Mouse (Mus musculus) forebrain, embryonic 10.5 days (tissue): ENCODE results near the gene Ier5. TPM values are rescaled to one million over a fixed set of nuclear protein-coding genes. Genes with fewer than 3 reads are reported as not detected.
A peak's percentile ranks its signal among the peaks of the same experiment; 100 is the strongest.

Experiments
- DNase-seq: peaks from one replicate; pipeline ENCODE4 v3.0.0-alpha.2; 2017; ENCODE audit warnings: low spot score; ENCODE audit errors: extremely low spot score
- H3K27ac ChIP-seq: fragments of 300-500 bp; sonication (generic); 2 replicates; pipeline ENCODE4 v1.5.1; 2016; ENCODE audit warnings: mild to moderate bottlenecking
- H3K27me3 ChIP-seq: fragments of 300-500 bp; sonication (generic); 2 replicates; pipeline ENCODE4 v1.6.1; 2016; ENCODE audit warnings: mild to moderate bottlenecking; ENCODE audit not compliant: poor library complexity, severe bottlenecking
- H3K36me3 ChIP-seq: fragments of 300-500 bp; sonication (generic); replicated peaks from 2 replicates; pipeline ENCODE4 v1.6.1; 2016; ENCODE audit warnings: mild to moderate bottlenecking, moderate library complexity
- H3K4me1 ChIP-seq: fragments of 300-500 bp; sonication (generic); 2 replicates; pipeline ENCODE4 v1.6.1; 2016
- H3K4me3 ChIP-seq: fragments of 300-500 bp; sonication (generic); 2 replicates; pipeline ENCODE4 v1.5.1; 2016; ENCODE audit warnings: mild to moderate bottlenecking, moderate library complexity
- H3K9me3 ChIP-seq: fragments of 300-500 bp; sonication (generic); 2 replicates; pipeline ENCODE4 v1.6.1; 2016; ENCODE audit warnings: mild to moderate bottlenecking, moderate library complexity
- WGBS: fragments of 180-500 bp; shearing (Covaris S2); methylation state at CpG from one replicate; pipeline ENCODE4 v1.1.7; 2016; 5-methylcytosine and 5-hydroxymethylcytosine counted together
- polyA plus RNA-seq: library from polyadenylated mRNA; unstranded; fragments of >200 nt; fragmentation: Nextera tagmentation; extraction: Ambion mirVana; gene quantifications from 2 replicates; pipeline ENCODE4 v1.2.1, GENCODE M21; 2016

Ier5 gene
- polyA plus RNA-seq, 1 experiment from 2014 or later: 4.1 TPM

DNA sequence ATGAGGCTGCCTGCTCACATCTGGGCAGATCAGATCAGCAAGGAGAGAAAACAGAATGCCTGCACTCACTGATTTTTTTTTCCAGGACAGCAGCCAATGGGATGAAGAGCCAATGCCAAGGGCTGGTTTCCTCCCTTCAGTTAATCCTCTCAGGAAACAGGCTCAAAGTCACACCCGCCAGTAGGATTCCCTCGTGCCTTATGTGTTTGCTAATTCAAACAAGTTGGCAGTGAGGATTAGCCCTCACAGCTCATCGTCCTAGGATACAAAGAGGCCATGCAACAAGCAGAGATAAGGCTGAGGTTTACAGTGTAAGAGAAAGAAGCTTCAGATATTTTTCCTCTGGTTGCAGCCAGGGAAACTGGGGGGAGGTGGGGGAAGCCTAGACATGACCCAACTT, 14.5 kb upstream of the Ier5 start:
- 9% methylated on average over 3 of the region's 3 CpGs for WGBS
- peaks cover 96% of the 10 kb centered on the region for H3K27me3 ChIP-seq
- H3K4me3 ChIP-seq: no peak overlapping the region
- no peaks in the 10 kb centered on the region for H3K9me3 ChIP-seq
- no peak for DNase-seq
- H3K27ac ChIP-seq: no peak overlapping the region
- H3K4me1 ChIP-seq: peaks cover 61% of the 10 kb centered on the region
- no peaks in the 10 kb centered on the region for H3K36me3 ChIP-seq

DNA sequence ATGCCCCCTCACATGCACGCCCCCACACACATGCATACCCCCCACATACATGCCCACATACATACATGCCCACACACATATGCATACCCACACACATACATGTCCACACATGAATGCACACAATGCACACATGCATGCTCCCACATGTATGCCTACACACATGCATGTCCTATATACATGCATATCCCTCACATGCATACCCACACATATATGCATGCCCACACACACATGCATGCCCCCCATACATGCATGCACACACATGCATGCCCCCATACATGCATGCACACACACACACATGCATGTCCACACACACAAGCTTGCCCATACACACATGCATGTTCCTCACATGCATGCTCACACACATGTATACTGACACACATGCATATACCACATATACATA, 13.4 kb upstream of the Ier5 start:
- Histone ChIP-seq H3K27me3 (peaks cover 99% of the 10 kb centered on the region), H3K36me3 (no peaks in the 10 kb centered on the region), H3K9me3 (no peaks in the 10 kb centered on the region), H3K4me1 (peaks cover 71% of the 10 kb centered on the region), H3K4me3 (no peak overlapping the region), H3K27ac (no peak overlapping the region)
- no peak for DNase-seq
- WGBS: 86% methylated on average over 1 of the region's 1 CpGs

DNA sequence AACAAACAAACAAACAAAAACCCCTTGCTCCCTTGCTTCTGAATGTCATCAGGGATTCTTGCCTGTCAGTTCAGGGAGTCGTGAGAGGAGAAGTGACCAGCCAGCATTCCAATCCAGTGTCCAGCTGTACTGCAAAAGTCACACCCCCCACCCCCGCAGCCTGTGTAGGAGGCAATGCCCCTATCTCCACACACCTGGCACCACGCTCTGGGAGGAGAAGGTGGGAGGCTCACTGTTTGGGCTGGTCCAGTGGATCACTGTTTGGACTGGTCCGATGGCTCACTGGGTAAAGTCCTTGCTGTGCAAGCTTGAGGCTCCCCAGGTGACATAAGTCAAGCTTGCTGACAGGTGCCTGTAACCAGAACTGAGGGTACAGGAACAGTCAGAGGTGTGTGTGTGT, 12.7 kb upstream of the Ier5 start:
- no peak for DNase-seq
- 20% methylated on average over 4 of the region's 4 CpGs for WGBS
- H3K36me3 ChIP-seq: no peaks in the 10 kb centered on the region
- H3K27ac ChIP-seq: no peak overlapping the region
- peaks cover 72% of the 10 kb centered on the region for H3K4me1 ChIP-seq
- H3K27me3 ChIP-seq: peaks cover 99% of the 10 kb centered on the region
- H3K9me3 ChIP-seq: no peaks in the 10 kb centered on the region
- H3K4me3 ChIP-seq: no peak overlapping the region

DNA sequence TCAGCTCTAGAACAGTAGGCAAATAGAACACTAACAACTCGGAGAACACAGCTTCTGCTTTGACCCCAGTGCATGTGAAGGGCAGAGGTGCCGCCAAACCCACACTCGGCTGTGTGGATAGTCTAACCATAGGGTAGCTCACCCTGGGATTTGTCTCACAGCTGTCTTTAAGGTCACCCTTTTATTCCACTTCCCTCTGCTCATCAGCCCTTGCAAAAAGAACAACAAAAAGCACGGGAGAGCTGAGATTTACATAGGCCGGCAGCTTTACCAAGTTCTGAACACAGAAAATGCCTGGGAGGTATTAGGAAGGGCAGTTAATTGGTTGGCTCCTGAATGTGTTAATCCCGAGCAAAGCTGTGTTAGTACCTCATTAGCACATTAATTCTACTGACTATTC, 12.1 kb upstream of the Ier5 start:
- peaks cover 72% of the 10 kb centered on the region for H3K4me1 ChIP-seq
- 3% methylated on average over 6 of the region's 6 CpGs for WGBS
- peak overlapping the region; percentile 11; the same call in 1 of the 2 replicates for H3K27ac ChIP-seq
- no peak overlapping the region for H3K4me3 ChIP-seq
- no peaks in the 10 kb centered on the region for H3K9me3 ChIP-seq
- DNase-seq: no peak
- H3K27me3 ChIP-seq: peaks cover 96% of the 10 kb centered on the region
- no peaks in the 10 kb centered on the region for H3K36me3 ChIP-seq

DNA sequence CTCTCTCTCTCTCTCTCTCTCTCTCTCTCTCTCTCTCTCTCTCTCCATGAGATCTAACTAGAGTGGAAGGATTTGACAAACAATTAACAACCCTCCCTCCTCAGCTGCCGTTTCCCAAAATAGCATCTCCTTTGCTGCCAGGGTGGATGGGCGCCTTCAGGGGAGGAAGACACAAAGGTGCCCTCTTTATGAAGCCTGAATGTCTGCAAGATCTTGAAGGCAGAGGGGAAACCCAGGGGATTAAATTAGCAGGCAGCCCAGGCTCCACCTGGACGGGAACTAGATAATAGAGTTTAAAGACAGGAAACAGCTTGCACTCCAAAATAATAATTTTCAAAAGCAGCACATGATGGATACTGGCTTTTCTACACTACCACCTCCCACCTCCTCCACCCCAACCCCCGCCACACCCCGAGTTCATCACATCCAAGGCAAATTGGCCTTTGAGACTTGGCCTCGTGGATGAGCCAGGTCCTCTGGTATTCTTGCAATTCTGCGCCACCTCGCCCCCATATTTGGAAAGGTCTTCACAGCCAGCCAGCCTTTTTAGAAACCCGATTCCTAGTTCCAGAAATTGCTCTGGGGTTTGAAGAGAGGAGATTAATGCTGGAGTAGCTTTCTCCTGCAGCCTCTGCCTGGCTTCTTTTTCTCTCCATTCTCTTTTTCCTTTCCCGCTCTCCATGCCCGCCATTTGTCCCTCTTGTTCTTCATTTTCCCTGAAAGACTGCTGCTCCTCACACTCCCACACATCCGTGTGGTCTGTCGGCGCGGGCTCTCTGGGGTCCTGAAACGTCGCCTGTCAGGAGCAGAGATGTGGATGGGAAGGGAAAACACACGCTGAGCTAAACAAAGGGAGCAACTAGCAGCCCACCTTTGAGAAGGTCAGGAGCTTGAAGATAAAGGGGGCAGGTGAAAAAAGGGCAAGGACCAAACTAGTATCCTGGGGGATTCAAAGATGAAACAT, 10.2 kb upstream of the Ier5 start:
- Histone ChIP-seq H3K27ac (peak overlapping the region; percentile 71), H3K4me1 (peaks cover 66% of the 10 kb centered on the region), H3K9me3 (no peaks in the 10 kb centered on the region), H3K36me3 (no peaks in the 10 kb centered on the region), H3K4me3 (peak overlapping the region; percentile 5; the same call in 1 of the 2 replicates), H3K27me3 (peaks cover 77% of the 10 kb centered on the region)
- WGBS: 15% methylated on average over 18 of the region's 18 CpGs
- DNase-seq: peak; percentile 37

DNA sequence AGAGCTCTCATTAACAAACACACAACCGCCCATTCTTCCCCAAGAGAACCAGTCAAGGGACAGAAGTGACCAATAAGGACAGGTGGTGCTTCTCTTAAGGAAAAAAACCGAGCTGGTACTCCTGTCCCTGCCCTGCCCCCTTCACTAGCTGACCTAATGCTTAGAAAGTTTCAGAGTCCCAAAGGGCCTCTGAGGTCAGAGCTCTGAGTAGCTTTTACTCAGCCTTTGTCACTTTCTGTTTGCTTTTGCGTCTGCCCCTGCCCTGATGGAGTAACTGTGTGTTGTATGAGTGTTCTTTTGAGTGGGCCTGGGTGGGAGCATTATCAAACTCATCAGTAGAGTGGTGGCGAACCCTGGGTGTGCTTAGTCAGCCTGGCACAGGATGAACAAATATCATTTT, 9.0 kb upstream of the Ier5 start:
- Histone ChIP-seq H3K9me3 (no peaks in the 10 kb centered on the region), H3K27ac (peak overlapping the region; percentile 56; the same call in 1 of the 2 replicates), H3K27me3 (peaks cover 65% of the 10 kb centered on the region), H3K4me1 (peaks cover 56% of the 10 kb centered on the region), H3K36me3 (no peaks in the 10 kb centered on the region), H3K4me3 (no peak overlapping the region)
- DNase-seq: no peak
- 42% methylated on average over 4 of the region's 4 CpGs for WGBS

DNA sequence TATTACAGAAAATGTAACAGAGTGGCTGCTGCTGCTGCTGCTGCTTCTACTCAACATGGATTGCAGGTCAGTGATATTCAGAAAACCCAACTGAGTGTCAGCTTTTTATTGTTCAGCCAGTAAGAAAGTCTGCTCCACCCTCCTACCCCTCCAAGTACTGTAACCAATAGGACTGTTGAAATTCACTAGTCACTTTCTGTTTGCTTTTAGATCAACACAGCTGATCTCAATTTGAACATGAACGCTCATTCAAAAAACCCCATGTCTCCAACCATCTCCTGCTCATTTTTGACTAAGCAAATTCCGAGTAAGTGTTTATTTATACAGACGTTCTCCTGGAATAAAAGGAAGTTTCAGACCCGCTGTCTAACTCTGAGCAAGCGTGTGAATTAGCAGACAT, 8.4 kb upstream of the Ier5 start:
- no peak overlapping the region for H3K27ac ChIP-seq
- 63% methylated on average over 5 of the region's 5 CpGs for WGBS
- DNase-seq: no peak

DNA sequence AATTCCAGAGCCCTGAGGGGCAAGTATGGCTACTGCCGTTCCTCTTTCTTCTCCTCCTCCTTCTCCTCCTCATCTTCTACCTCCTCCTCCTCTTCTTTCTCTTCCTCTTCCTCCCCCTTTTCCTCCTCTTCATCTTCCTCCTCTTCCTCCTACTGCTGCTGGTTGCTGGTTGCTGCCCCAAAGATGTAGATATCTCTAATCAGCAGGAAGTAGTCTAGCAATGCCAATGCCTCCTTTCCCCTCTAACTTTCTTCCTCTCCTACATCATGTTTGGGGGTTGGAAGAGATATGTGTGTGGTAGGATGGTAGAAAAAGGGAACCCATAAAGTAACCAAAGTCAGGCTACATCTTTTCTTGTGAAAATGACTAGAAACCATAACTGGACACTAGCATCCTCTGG, 6.9 kb upstream of the Ier5 start:
- Histone ChIP-seq H3K27me3 (peaks cover 50% of the 10 kb centered on the region), H3K27ac (no peak overlapping the region), H3K9me3 (no peaks in the 10 kb centered on the region), H3K4me3 (no peak overlapping the region), H3K4me1 (peaks cover 35% of the 10 kb centered on the region), H3K36me3 (no peaks in the 10 kb centered on the region)
- no peak for DNase-seq
- WGBS: 90% methylated on average over 1 of the region's 1 CpGs

More for the DNA sequence above, 8.4 kb upstream of the Ier5 start:
- Histone ChIP-seq H3K4me1 (peaks cover 50% of the 10 kb centered on the region), H3K27me3 (peaks cover 61% of the 10 kb centered on the region), H3K36me3 (no peaks in the 10 kb centered on the region), H3K4me3 (no peak overlapping the region), H3K9me3 (no peaks in the 10 kb centered on the region)

DNA sequence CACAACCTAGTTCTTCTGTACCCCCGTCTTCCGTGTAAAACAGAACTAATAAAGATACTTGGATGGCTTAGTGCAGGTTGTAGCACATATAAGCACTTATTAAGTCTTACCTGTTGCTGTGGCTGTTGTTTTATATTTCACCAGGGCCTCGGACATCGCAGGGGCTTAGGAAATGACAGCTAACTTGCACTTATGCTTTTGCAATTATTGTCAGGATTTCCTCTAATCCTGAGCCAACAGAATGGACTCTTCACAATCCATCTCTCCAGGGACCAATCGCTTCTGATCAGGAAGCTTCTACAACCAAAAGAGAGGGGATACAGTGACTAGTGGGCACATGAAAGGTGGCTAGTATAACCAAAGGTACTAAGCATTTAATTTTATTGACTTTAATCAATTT, 4.6 kb upstream of the Ier5 start:
- H3K4me3 ChIP-seq: no peak overlapping the region
- H3K27me3 ChIP-seq: peaks cover 27% of the 10 kb centered on the region
- H3K36me3 ChIP-seq: no peaks in the 10 kb centered on the region
- no peaks in the 10 kb centered on the region for H3K9me3 ChIP-seq
- H3K27ac ChIP-seq: no peak overlapping the region
- DNase-seq: no peak
- WGBS: 91% methylated on average over 5 of the region's 5 CpGs
- H3K4me1 ChIP-seq: peaks cover 17% of the 10 kb centered on the region

DNA sequence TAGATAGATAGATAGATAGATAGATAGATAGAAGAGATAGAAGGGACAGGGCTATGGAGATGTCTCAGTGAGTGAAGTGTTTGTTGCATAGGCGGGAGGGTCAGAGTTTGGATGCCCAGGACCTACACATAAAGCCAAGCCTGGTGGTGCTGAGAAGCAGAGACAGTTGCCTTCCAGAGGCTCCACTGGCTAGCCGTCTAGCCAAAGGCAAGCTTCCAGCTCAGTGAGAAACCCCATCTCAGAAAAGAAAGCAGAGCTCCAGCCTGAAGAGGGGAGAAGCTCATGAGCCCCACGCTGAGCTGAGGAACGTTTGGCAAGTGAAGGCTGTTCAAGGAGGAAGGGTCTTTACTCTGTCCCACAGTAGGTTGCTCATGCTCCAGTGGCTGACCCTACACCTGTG, 3.2 kb upstream of the Ier5 start:
- H3K27me3 ChIP-seq: peaks cover 13% of the 10 kb centered on the region

DNA sequence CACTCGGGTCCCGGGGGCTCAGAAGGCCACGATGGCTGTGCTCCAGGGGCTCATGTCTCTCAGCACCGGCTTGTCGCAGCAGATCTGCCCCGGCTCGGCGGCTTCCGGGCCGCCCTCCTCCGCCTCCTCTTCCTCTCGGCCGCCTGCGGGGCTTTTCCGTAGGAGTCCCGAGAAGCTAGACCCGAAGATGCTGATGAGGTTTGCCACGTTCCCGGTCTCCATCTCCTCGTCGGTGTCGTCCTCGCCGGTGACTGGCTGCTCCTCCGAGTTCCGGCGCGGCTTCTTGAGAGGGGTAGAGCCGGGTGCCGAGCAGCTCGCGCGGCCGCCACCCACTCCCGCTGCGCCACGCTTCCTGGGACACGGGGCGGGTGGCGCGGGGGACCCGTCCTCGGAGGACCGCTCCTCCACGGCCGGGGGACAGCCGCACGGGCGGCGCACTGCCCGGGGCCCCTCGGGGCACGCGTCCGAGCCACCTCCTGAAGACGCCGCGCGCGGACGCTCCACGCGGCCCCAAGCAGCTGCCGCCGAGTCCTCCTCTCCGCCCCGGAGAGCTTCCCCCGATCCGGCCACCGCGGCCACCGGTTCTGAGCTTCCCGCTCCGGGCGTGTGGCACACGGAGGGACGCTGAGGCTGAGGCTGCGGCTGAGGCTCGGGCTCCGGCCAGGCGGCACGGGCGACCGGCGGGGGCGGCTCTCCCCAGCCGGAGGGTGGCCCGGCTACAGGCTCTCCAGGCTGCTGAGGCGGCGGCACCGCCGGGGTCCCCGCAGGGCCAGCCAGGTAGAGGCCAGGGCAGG, 753 bp downstream of the Ier5 start:
- 0 out of 2 replicates have a peak, but pooled peaks cover 5% of the 10 kb centered on the region for H3K27me3 ChIP-seq
- DNase-seq: peak; percentile 66
- WGBS: under 1% methylated on average over 81 of the region's 93 CpGs

More for the DNA sequence above, 3.2 kb upstream of the Ier5 start:
- no peak for DNase-seq
- WGBS: 78% methylated on average over 4 of the region's 4 CpGs
- Histone ChIP-seq H3K4me1 (peaks cover 9% of the 10 kb centered on the region), H3K4me3 (no peak overlapping the region), H3K27ac (no peak overlapping the region), H3K36me3 (no peaks in the 10 kb centered on the region), H3K9me3 (no peaks in the 10 kb centered on the region)

DNA sequence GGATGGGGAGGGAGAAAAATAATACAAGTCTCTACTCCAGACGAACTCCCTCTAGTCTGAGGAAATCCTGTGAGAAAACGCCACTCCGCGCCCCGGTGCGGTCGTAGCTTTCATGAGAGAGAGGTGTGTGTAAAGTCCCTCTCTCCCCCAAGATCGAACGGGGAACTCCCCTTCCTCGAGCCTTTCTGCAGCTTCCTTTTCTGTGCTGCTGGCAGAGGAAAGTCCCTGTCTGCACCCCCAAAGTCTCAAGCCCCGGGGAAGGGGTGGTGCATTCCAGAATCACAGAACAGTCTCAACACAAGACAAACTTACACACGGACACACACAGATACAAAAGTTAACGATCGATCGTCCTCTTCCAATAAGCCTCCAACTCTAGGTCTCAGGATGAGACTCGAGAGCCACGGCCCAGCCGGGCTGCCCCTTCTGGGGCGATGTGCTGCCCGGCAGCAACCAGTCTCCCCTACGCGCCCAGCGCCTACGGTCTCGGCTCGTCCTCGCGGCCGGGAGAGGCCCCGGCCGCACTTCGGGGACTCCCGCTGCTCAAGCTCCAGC, 1.4 kb downstream of the Ier5 start:
- H3K36me3 ChIP-seq: peaks cover 19% of the 10 kb centered on the region
- under 1% methylated on average over 33 of the region's 33 CpGs for WGBS
- H3K9me3 ChIP-seq: no peaks in the 10 kb centered on the region
- peak overlapping the region; percentile 79 for H3K4me3 ChIP-seq
- DNase-seq: peak; percentile 49
- peaks cover 9% of the 10 kb centered on the region; the same call in 1 of the 2 replicates for H3K27me3 ChIP-seq
- H3K27ac ChIP-seq: peak overlapping the region; percentile 98
- peaks cover 45% of the 10 kb centered on the region for H3K4me1 ChIP-seq

More for the DNA sequence above, 753 bp downstream of the Ier5 start:
- Histone ChIP-seq H3K4me3 (peak overlapping the region; percentile 79), H3K4me1 (peaks cover 38% of the 10 kb centered on the region), H3K36me3 (peaks cover 19% of the 10 kb centered on the region), H3K9me3 (no peaks in the 10 kb centered on the region), H3K27ac (peak overlapping the region; percentile 98)
